Mouse (Mus musculus) myocyte (in vitro differentiated cells): ENCODE results near the gene Stard5.

Source experiments
- CEBPB ChIP-seq: IDR thresholded peaks from 2 replicates; pipeline ENCODE4 v1.6.1; 2011; ENCODE audit warnings: mild to moderate bottlenecking, moderate library complexity; ENCODE audit not compliant: poor library complexity, insufficient read depth, severe bottlenecking
- E2F4 ChIP-seq: IDR thresholded peaks from one replicate; pipeline ENCODE4 v1.6.1; 2011; ENCODE audit warnings: mild to moderate bottlenecking, control low read depth, moderate library complexity; ENCODE audit not compliant: insufficient read depth
- POLR2A ChIP-seq: IDR thresholded peaks from one replicate; pipeline ENCODE4 v1.6.1; 2011; ENCODE audit warnings: low read depth, mild to moderate bottlenecking, control low read depth, moderate library complexity; ENCODE audit not compliant: insufficient read length
- POLR2AphosphoS2 ChIP-seq: IDR thresholded peaks from one replicate; pipeline ENCODE4 v1.6.1; 2011; ENCODE audit warnings: low read depth, control low read depth; ENCODE audit not compliant: insufficient read length

DNA sequence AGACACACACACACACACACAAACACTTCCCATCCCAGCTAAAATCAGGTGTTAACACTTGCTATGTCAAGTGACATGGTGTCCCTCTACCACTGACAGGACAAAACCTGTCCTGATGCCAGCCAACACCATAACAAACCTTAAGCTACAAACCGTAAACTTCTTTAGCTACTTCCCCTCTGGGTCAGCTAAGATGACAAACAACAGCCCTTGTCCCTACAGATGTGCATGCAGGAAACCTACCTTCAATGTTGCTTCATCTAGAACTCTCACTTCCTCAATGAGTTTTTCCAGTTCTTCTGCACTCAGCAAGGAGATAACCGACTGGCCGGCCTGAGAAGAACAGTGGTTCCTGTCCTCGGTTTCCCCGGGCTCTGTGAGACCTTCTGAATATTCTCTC lies 18.9 kb downstream of the Stard5 start:
- no peak for TF ChIP-seq E2F4
- no peak for TF ChIP-seq CEBPB
- no peak for TF ChIP-seq POLR2A
- no peak for TF ChIP-seq POLR2AphosphoS2
